Mouse (Mus musculus) heart, adult 2 months (tissue): Measurements from ENCODE around the gene Cnmd. TPM values are rescaled to one million over a fixed set of nuclear protein-coding genes. Genes with fewer than 3 reads are reported as not detected.

Experiments
- DNase-seq, 2 experiments: peaks; one replicate each; pipeline ENCODE4 v3.0.0; 2021
- H3K27ac ChIP-seq: fragments of 200-600 bp; 2 replicates; pipeline ENCODE4 v1.8.1; 2022
- H3K27me3 ChIP-seq: fragments of 200-500 bp; 2 replicates; pipeline ENCODE4 v1.6.1; 2012; ENCODE audit warnings: mild to moderate bottlenecking, low read length, inconsistent platforms, mixed read lengths; ENCODE audit not compliant: control insufficient read depth, insufficient read depth
- H3K36me3 ChIP-seq: fragments of 200-500 bp; 2 replicates; pipeline ENCODE4 v1.6.1; 2012; ENCODE audit warnings: low read length, inconsistent platforms; ENCODE audit not compliant: control insufficient read depth, insufficient read depth
- H3K4me1 ChIP-seq: fragments of 200-500 bp; 2 replicates; pipeline ENCODE4 v1.6.1; 2011; ENCODE audit warnings: low read length; ENCODE audit not compliant: control insufficient read depth, insufficient read depth
- H3K4me3 ChIP-seq: fragments of 200-600 bp; 2 replicates; pipeline ENCODE4 v1.8.1; 2022
- H3K79me2 ChIP-seq: fragments of 200-500 bp; replicated peaks from 2 replicates; pipeline ENCODE4 v1.6.1; 2012; ENCODE audit warnings: mild to moderate bottlenecking, inconsistent platforms, low read length, moderate library complexity, mixed read lengths; ENCODE audit not compliant: control insufficient read depth, insufficient read depth
- H3K9ac ChIP-seq: fragments of 200-500 bp; 2 replicates; pipeline ENCODE4 v1.6.1; 2012; ENCODE audit warnings: low read depth, mild to moderate bottlenecking, control low read depth, inconsistent platforms, low read length, mixed read lengths
- CTCF ChIP-seq: fragments of 200-600 bp; IDR thresholded peaks from 2 replicates; pipeline ENCODE4 v1.8.1; 2022; ENCODE audit warnings: antibody characterized with exemption, mild to moderate bottlenecking, moderate library complexity
- EP300 ChIP-seq: fragments of 200-500 bp; IDR thresholded peaks from 2 replicates; pipeline ENCODE4 v1.6.1; 2011; ENCODE audit warnings: low read depth, low read length, control low read depth; ENCODE audit not compliant: insufficient read depth
- POLR2A ChIP-seq: fragments of 200-500 bp; IDR thresholded peaks from 2 replicates; pipeline ENCODE4 v1.6.1; 2011; ENCODE audit warnings: mild to moderate bottlenecking, low read depth, low read length, control low read depth; ENCODE audit not compliant: insufficient read depth
- WGBS: fragments of 180-500 bp; shearing (Covaris S2); methylation state at CpG from one replicate; pipeline ENCODE4 v1.1.7; 2018; 5-methylcytosine and 5-hydroxymethylcytosine counted together
- intact Hi-C: fragments of 180-260 bp; cut with DNase I; formaldehyde crosslinking; loops from one replicate; pipeline ENCODE4 v1.15.1; 2025
- polyA plus RNA-seq: library from polyadenylated mRNA; depleted of rRNA; stranded (reverse); fragments of >200 nt; gene quantifications from 2 replicates; pipeline ENCODE4 v1.2.3, GENCODE M21; 2012
- total RNA-seq, 2 experiments: library from RNA; stranded (reverse); gene quantifications; 2 replicates each; pipeline ENCODE4 v1.2.3; 2021

Cnmd gene
- total and polyA plus RNA-seq, 3 experiments: 1.5 to 3.9 (median 2.0) TPM

DNA sequence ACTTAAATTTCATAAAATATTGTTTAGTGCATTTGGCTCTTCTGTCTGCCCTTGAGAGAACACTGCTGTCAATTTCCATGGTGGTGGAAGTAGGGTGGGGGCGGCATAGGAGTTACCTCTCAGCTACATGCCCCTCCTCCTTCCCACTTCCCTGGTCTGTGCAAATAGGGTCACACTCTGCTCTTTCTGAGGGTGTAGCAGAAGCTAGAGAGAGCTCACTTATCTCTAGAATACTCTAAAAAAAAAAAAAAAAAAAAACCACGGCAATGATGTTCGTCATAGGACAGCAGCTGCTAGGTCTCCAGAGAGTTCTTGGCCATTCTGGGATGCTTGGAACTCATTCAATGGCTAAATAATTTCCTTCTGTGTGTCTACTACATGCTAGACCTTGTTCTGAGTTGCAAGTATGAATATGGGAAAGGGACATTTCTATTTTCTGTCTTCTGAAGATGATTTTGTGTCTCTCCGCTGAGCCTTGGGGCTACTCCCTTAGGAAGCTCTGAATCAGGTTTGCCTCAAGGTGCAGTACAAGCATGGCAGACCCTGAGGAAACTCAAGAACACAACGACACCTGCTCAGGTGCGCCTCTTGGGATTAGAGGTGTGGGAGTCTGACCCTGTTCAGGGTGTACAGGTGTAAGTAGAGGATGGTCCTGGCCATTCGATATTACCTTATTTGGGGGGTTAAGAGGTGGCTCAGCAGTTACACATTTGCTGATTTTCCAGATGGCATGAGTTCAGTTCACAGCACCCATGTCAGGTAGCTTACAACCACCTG is 28.3 kb upstream of the Cnmd start:
- no peak overlapping the region for H3K9ac ChIP-seq
- intact Hi-C loops: no loop called here
- peak in 1 of 2 experiments; percentile 10 for DNase-seq
- no peak overlapping the region for H3K4me3 ChIP-seq
- no peak overlapping the region for H3K27ac ChIP-seq
- no peaks in the 10 kb centered on the region; the same call in 1 of the 2 replicates for H3K4me1 ChIP-seq
- H3K79me2 ChIP-seq: no peaks in the 10 kb centered on the region
- WGBS: 72% methylated on average over 7 of the region's 7 CpGs
- TF ChIP-seq EP300: no peak
- TF ChIP-seq CTCF: no peak
- 0 out of 2 replicates have a peak, but pooled peaks cover 1% of the 10 kb centered on the region for H3K27me3 ChIP-seq
- no peaks in the 10 kb centered on the region for H3K36me3 ChIP-seq

DNA sequence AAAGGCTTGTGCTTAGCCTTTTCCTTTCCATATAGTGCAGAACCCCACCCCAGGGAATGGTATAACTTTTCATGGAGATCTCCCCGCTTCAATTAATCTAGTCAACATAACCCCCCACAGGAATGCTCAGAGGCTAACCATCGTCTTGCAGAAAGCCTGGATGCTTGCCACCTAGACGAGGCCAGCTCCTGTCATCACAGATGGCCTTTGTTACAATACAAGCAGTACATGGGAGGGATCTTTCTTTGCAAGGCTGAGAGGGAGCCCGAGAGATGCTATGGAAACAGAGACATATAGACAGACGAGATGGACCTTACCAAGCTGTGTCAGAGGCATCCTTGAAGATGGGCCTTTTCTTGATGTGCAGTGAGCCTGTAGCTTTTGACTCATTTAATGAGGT is 18.7 kb upstream of the Cnmd start:
- Histone ChIP-seq H3K27me3 (no peaks in the 10 kb centered on the region), H3K9ac (no peak overlapping the region), H3K4me1 (peaks cover 1% of the 10 kb centered on the region; the same call in 1 of the 2 replicates), H3K36me3 (no peaks in the 10 kb centered on the region), H3K27ac (no peak overlapping the region), H3K79me2 (no peaks in the 10 kb centered on the region), H3K4me3 (no peak overlapping the region)
- intact Hi-C loops: no loop called here
- DNase-seq: peak in 1 of 2 experiments; percentile 32
- WGBS: 57% methylated on average over 5 of the region's 5 CpGs
- TF ChIP-seq POLR2A: no peak
- no peak for TF ChIP-seq CTCF
- TF ChIP-seq EP300: no peak

DNA sequence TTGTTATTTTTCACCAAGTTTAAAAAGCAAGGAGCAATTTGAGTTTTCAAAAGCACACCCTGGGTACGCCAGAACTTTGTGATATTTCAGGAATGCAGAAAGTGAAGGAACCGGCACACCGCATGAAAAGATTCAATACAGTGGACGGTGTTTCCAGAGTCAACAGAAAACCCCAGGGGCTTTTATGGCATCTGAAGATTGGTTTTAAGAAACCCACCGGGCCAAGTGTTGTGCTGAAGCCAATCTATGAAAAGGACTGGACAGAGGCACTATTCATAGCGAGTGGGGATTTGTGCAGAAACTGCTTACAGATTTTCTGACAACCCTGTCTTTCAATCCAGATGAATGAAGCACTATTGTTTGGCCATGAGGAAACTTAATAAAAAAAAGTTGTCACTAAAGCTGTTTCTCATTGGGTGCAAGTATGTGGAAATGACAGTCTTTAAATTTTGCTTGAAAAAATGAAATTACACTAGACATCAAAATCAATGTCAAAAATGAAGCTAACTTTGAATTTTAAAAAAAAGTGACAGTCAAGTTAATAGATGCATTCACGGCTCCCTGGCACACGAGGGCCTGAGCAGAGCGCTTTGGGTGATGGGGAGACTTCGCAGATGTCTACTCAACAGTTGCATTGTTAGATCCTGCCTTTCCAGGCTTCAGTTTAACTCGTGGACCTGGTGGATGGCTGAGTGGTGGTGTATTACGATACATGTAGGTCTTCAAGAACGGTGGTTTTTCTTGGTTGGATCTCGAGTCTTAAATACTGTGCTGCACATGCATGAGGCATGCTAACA is 16.1 kb upstream of the Cnmd start:
- Histone ChIP-seq H3K4me3 (no peak overlapping the region), H3K36me3 (no peaks in the 10 kb centered on the region), H3K27me3 (no peaks in the 10 kb centered on the region), H3K27ac (peak overlapping the region; percentile 36), H3K4me1 (peaks cover 1% of the 10 kb centered on the region; the same call in 1 of the 2 replicates), H3K79me2 (no peaks in the 10 kb centered on the region), H3K9ac (no peak overlapping the region)
- intact Hi-C loops: no loop called here
- no peak for DNase-seq
- WGBS: 76% methylated on average over 14 of the region's 14 CpGs
- TF ChIP-seq POLR2A: no peak
- no peak for TF ChIP-seq EP300
- no peak for TF ChIP-seq CTCF

- DNase-seq: no peak
- Histone ChIP-seq H3K9ac (no peak overlapping the region), H3K36me3 (no peaks in the 10 kb centered on the region), H3K27me3 (no peaks in the 10 kb centered on the region), H3K79me2 (no peaks in the 10 kb centered on the region), H3K4me1 (peaks cover 1% of the 10 kb centered on the region; the same call in 1 of the 2 replicates), H3K4me3 (no peak overlapping the region), H3K27ac (peak overlapping the region; percentile 36)
- WGBS: 43% methylated on average over 15 of the region's 15 CpGs
- TF ChIP-seq EP300 (no peak), CTCF (no peak), POLR2A (peak; percentile 39; the same call in 1 of the 2 replicates)
- intact Hi-C loops: no loop called here
These were observed 15.3 kb upstream of the Cnmd start for GRCm38 (mm10) chr14:79677108-79677753.

- Histone ChIP-seq H3K36me3 (no peaks in the 10 kb centered on the region), H3K79me2 (no peaks in the 10 kb centered on the region), H3K27me3 (no peaks in the 10 kb centered on the region), H3K4me3 (no peak overlapping the region), H3K4me1 (peaks cover 1% of the 10 kb centered on the region; the same call in 1 of the 2 replicates), H3K9ac (no peak overlapping the region), H3K27ac (no peak overlapping the region)
- TF ChIP-seq CTCF (no peak), POLR2A (no peak), EP300 (no peak)
- DNase-seq: no peak
- WGBS: 73% methylated on average over 17 of the region's 17 CpGs
- intact Hi-C loops: no loop called here
These were observed 11.4 kb upstream of the Cnmd start for GRCm38 (mm10) chr14:79673083-79674013.
